Mouse (Mus musculus): ENCODE data around the gene Olfr1170.

Olfr1170 gene

DNA sequence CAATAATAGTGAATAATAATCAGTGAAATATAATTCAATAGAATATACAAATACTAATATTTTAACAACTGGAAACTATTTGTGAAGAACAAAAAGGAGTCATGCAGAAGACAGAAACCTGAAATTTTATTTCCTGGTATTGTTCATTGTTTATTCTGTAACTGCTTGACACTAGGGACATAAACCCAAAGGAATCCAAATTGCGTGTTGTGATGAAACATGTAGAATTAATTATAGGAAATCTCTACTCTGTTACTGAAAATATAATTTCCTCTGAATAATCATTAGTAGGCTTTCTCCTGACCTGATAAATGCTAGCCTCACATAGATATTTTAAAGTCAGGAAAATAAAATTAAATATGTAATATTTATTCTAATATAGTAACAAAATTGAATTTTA, at the start of gene Olfr1170:
TSS of gene Olfr1170 (minus strand) at position 101 of the 400 bp plus-strand sequence.
- in situ Hi-C loops (cut with MboI; ENCODE audit: low pct_unique_long_range_greater_than_20kb in 1 of 2, low sequenced_read_pairs in 2 of 2, unreplicated experiment in 1 of 2) = no loop called here

DNA sequence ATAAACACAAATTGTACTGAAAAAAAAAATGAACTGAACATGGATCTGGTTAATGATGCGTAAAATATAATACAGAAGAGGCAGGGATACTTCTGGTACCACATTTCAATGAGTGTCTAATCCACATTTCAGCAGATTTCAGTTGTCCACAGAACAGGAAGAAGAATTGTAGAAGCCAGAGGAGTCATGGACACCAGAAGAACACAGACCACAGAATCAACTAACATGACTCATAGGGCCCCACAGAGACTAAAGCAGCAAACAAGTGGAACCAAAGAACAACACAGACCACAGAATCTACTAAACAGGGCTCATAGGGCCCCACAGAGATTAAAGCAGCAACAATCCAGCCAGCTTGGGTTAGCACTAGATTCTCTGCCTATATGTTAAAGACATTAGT, 7.3 kb downstream of the Olfr1170 start:
- in situ Hi-C loops (cut with MboI; ENCODE audit: low pct_unique_long_range_greater_than_20kb in 1 of 2, low sequenced_read_pairs in 2 of 2, unreplicated experiment in 1 of 2) = no loop called here

DNA sequence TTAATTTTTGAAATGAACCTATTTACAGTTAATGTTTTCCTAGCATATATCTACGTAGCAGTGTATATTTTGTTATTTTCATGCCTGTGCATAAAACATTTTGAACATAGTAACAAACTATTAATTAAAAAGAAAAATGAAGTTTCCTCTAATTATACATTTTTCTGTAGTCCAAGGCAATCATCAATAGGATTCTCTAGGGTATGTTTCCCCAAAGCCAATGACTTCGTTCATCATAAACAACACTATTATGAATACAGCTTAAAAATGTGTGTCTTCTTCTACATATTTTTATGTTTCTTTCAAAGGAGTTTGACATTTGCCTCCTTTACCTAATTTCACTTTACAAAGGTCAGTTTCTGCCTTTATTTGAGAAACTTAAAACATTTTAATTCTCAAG, 46.6 kb downstream of the Olfr1170 start, which contains the start of gene Olfr1168:
TSS of gene Olfr1168 (plus strand) at position 301 of the 400 bp plus-strand sequence.
- in situ Hi-C loops (cut with MboI; ENCODE audit: low pct_unique_long_range_greater_than_20kb in 1 of 2, low sequenced_read_pairs in 2 of 2, unreplicated experiment in 1 of 2) = no loop called here
